Mouse (Mus musculus): ENCODE data around the gene Golga5.

DNA sequence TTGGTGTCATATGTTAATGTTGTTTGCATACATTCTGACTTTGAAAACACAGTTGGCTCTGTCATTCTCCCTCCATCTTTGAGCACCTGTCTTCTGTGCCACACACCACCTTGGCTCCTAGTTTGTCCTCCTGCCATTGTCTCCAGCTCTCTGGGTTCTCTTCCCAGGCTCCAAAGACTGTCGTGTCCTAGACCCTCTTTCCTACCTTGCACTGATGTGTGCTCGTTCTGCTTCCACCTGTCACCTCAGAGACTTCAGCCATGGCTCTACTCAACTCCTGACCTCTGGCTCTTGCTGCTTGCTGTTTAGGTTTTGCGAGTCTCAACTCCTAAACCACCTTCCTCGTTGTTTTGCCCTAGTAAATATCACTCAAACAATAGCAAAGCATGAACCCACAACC is 11.5 kb downstream of the Golga5 start:
- TF ChIP-seq POLR2A (IDR thresholded peaks at IDR 0.05; ENCODE audit: borderline replicate concordance, insufficient read depth, low read length), result no peak
- no peak for TF ChIP-seq CTCF (IDR thresholded peaks at IDR 0.05; ENCODE audit: borderline replicate concordance, insufficient read depth, low read depth, low read length)

Data from cerebellum, adult 2 months (tissue).